Mouse (Mus musculus) spleen, adult 2 months (tissue): ENCODE results near the gene Slc9a9. TPM values are rescaled to one million over a fixed set of nuclear protein-coding genes. Genes with fewer than 3 reads are reported as not detected.
"Not testable (repeated sequence)": the region's sequence is repeated elsewhere in the genome, so short reads cannot be mapped to it uniquely, and the experiment has no call there.

Experiments
- DNase-seq, 2 experiments: peaks; one replicate each; pipeline versions ENCODE4 v3.0.0 to v3.0.0-alpha.2; 2012 to 2021; ENCODE audit warnings: low spot score in 2 of 2, low read depth in 1 of 2
- H3K27ac ChIP-seq: fragments of 200-500 bp; 2 replicates; pipeline ENCODE4 v1.5.1; 2012; ENCODE audit warnings: low read length, inconsistent platforms; ENCODE audit not compliant: insufficient read depth
- H3K27me3 ChIP-seq: fragments of 200-500 bp; 2 replicates; pipeline ENCODE4 v1.6.1; 2012; ENCODE audit warnings: mild to moderate bottlenecking, moderate library complexity, low read length, inconsistent platforms; ENCODE audit not compliant: control insufficient read depth, insufficient read depth
- H3K36me3 ChIP-seq: fragments of 200-500 bp; 2 replicates; pipeline ENCODE4 v1.6.1; 2012; ENCODE audit warnings: mild to moderate bottlenecking, low read length, inconsistent platforms; ENCODE audit not compliant: control insufficient read depth, insufficient read depth
- H3K4me1 ChIP-seq: fragments of 200-500 bp; 2 replicates; pipeline ENCODE4 v1.6.1; 2011; ENCODE audit warnings: inconsistent platforms; ENCODE audit not compliant: control insufficient read depth, insufficient read depth, insufficient read length
- H3K4me3 ChIP-seq: fragments of 200-500 bp; 2 replicates; pipeline ENCODE4 v1.5.1; 2011; ENCODE audit warnings: mild to moderate bottlenecking, inconsistent platforms; ENCODE audit not compliant: insufficient read depth, insufficient read length; ENCODE audit errors: extremely low read depth
- CTCF ChIP-seq: fragments of 200-500 bp; IDR thresholded peaks from 2 replicates; pipeline ENCODE4 v1.5.1; 2011; ENCODE audit warnings: mild to moderate bottlenecking, inconsistent platforms; ENCODE audit not compliant: insufficient read depth, insufficient read length, insufficient replicate concordance; ENCODE audit errors: extremely low read depth
- POLR2A ChIP-seq: fragments of 200-500 bp; IDR thresholded peaks from 2 replicates; pipeline ENCODE4 v1.6.1; 2011; ENCODE audit warnings: low read depth, low read length, inconsistent platforms
- WGBS: fragments of 180-500 bp; shearing (Covaris S2); methylation state at CpG from one replicate; pipeline ENCODE4 v1.1.7; 2018; 5-methylcytosine and 5-hydroxymethylcytosine counted together
- polyA plus RNA-seq: library from polyadenylated mRNA; depleted of rRNA; stranded (reverse); fragments of >200 nt; gene quantifications from 2 replicates; pipeline ENCODE4 v1.2.3, GENCODE M21; 2012; rRNA removed

The Slc9a9 gene
- polyA plus RNA-seq, result 6.1 and 8.3 TPM in 2 replicates

DNA sequence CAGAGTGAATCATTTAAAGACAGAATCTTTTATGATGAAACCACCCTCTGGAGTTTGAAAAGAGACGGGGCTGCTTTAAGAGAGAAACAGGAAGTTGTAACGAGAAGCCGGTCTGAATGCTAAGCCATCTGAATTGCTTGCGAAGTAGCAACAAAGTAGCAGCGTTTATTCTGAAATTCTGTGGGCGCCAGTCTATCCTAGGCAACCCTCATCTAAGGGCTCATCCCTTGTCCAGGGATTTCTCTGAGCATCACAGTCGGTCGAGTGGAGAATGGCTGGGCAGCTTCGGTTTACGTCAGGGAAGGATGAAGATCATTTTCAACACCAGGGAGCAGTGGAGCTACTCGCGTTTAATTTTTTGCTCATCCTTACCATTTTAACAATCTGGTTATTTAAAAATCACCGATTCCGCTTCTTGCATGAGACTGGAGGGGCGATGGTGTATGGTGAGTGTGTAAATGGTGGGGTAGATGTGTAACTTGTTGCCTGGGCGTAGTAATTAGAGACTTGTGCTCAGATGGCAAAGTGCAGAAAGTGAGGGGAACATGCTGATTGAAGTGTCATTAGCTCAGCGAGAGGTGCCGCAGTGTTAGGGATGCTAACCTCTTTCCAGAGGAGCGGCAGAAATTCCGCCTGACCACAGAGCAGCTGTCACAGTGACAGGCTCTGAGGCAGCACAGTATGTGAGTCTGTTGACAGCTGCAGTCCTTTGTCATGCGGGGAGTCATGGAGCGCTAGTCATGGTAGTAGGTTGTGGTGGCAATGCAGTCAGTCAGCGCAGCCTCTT, at the start of gene Slc9a9:
Gene Slc9a9 (plus strand): TSS at position 119 of the 787 bp plus-strand sequence.
- no peaks in the 10 kb centered on the region for H3K27me3 ChIP-seq
- DNase-seq, result peak in 1 of 2 experiments; percentile 7
- H3K27ac ChIP-seq, result peak within 1 kb of the TSS; percentile 76
- no peaks in the 10 kb centered on the region for H3K36me3 ChIP-seq
- WGBS, result under 1% methylated on average over 23 of the region's 23 CpGs
- H3K4me1 ChIP-seq, result peaks cover 7% of the 10 kb centered on the region
- no peak for TF ChIP-seq POLR2A
- TF ChIP-seq CTCF, result no peak
- peak within 1 kb of the TSS; percentile 76 for H3K4me3 ChIP-seq

- H3K27ac ChIP-seq, result no peak overlapping the region
- TF ChIP-seq POLR2A (no peak), CTCF (no peak)
- no peaks in the 10 kb centered on the region for H3K36me3 ChIP-seq
- no peak overlapping the region for H3K4me3 ChIP-seq
- peak in 1 of 2 experiments; percentile 11 for DNase-seq
- no peaks in the 10 kb centered on the region for H3K27me3 ChIP-seq
- no peaks in the 10 kb centered on the region for H3K4me1 ChIP-seq
- 76% methylated on average over 6 of the region's 6 CpGs for WGBS
These were observed 49.4 kb upstream of the Slc9a9 start for GRCm38 (mm10) chr9:94620342-94620741.

DNA sequence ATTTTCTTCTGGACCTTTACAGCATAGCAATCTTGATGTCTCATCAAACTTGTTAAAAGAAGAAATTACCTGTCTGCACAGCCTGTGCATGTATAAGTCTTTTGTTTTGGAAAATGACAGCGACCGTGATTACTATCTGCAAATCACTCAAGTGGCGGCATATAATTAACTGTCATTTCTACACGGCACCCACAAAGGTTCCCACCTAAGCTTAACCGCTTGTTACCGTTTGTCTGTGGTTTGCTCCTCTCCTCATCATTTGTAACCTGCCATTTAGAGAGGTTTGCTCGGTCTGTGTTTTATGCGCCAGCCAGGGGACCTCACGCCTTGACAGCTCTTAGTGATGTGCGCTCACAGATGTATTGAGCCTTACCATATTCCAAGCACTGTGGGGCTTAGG, 48.9 kb upstream of the Slc9a9 start:
- Histone ChIP-seq H3K27me3 (no peaks in the 10 kb centered on the region), H3K36me3 (no peaks in the 10 kb centered on the region), H3K27ac (no peak overlapping the region), H3K4me3 (no peak overlapping the region), H3K4me1 (no peaks in the 10 kb centered on the region)
- DNase-seq, result no peak
- TF ChIP-seq CTCF, result no peak
- TF ChIP-seq POLR2A, result no peak
- 53% methylated on average over 10 of the region's 10 CpGs for WGBS

- Histone ChIP-seq H3K4me3 (no peak overlapping the region), H3K36me3 (no peaks in the 10 kb centered on the region), H3K27ac (no peak overlapping the region), H3K27me3 (no peaks in the 10 kb centered on the region), H3K4me1 (no peaks in the 10 kb centered on the region)
- 22% methylated on average over 2 of the region's 2 CpGs for WGBS
- no peak for DNase-seq
- TF ChIP-seq POLR2A (no peak), CTCF (no peak)
These were observed 47.8 kb upstream of the Slc9a9 start for GRCm38 (mm10) chr9:94621902-94622301.

DNA sequence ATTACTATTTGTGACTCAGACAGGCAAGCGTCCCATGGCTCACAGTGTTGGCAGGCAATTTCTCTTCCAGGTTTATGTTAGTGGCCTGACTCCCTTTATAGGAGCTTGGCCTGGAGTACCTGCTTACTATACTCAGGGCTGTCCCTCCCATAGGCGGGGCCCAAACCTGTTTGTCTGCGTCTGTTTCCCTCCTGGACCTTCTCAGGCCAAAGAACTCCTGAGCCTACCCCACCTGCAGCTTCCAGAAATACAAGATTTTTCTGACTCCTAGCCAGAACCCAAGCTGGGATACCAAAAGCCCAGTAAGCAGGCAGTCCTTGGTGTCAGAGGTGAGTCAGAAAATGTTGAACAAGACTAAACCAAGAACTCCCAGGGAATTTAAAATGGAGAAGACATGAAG, 43.0 kb upstream of the Slc9a9 start:
- 82% methylated on average over 3 of the region's 3 CpGs for WGBS
- DNase-seq, result no peak

GRCm38 (mm10) chr9:94628948-94629347, 40.8 kb upstream of the Slc9a9 start:
- WGBS, result 89% methylated on average over 3 of the region's 3 CpGs

More for the DNA sequence above, 43.0 kb upstream of the Slc9a9 start:
- no peaks in the 10 kb centered on the region for H3K4me1 ChIP-seq
- H3K4me3 ChIP-seq, result no peak overlapping the region
- no peaks in the 10 kb centered on the region for H3K36me3 ChIP-seq
- no peak overlapping the region for H3K27ac ChIP-seq
- TF ChIP-seq POLR2A (no peak), CTCF (no peak)
- no peaks in the 10 kb centered on the region for H3K27me3 ChIP-seq

DNA sequence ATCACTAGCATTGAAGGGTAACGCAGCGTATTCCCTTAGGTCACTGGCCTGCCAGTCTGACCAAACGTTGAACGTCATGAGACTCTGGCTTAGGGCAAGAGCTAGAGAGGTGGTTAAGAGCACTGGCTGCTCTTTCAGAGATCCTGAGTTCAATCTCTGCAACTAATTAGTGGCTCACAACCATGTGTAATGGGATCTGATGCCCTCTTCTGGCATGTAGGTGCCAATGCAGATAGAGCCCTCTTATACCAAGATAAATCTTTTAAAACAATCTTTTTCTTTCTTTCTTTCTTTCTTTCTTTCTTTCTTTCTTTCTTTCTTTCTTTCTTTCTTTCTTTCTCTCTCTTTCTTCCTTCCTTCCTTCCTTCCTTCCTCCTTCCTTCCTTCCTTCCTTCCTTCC, 35.4 kb upstream of the Slc9a9 start:
- H3K27ac ChIP-seq, H3K4me1 ChIP-seq, H3K4me3 ChIP-seq, H3K36me3 ChIP-seq, DNase-seq, H3K27me3 ChIP-seq: not testable (repeated sequence)
- WGBS, result 96% methylated on average over 4 of the region's 4 CpGs

More at GRCm38 (mm10) chr9:94628948-94629347, 40.8 kb upstream of the Slc9a9 start:
- no peak overlapping the region for H3K27ac ChIP-seq
- H3K36me3 ChIP-seq, result no peaks in the 10 kb centered on the region
- no peak overlapping the region for H3K4me3 ChIP-seq
- no peaks in the 10 kb centered on the region for H3K27me3 ChIP-seq
- no peaks in the 10 kb centered on the region for H3K4me1 ChIP-seq
- no peak for DNase-seq
- TF ChIP-seq CTCF (no peak), POLR2A (no peak)
